Mouse (Mus musculus): ENCODE data around the gene Hps5. TPM values are rescaled to one million over a fixed set of nuclear protein-coding genes. Genes with fewer than 3 reads are reported as not detected.
"Not testable (repeated sequence)": the region's sequence is repeated elsewhere in the genome, so short reads cannot be mapped to it uniquely, and the experiment has no call there.

Gene Hps5
- 10 to 100 TPM; 13.3 to 16.1 TPM for total RNA-seq (2021)

DNA sequence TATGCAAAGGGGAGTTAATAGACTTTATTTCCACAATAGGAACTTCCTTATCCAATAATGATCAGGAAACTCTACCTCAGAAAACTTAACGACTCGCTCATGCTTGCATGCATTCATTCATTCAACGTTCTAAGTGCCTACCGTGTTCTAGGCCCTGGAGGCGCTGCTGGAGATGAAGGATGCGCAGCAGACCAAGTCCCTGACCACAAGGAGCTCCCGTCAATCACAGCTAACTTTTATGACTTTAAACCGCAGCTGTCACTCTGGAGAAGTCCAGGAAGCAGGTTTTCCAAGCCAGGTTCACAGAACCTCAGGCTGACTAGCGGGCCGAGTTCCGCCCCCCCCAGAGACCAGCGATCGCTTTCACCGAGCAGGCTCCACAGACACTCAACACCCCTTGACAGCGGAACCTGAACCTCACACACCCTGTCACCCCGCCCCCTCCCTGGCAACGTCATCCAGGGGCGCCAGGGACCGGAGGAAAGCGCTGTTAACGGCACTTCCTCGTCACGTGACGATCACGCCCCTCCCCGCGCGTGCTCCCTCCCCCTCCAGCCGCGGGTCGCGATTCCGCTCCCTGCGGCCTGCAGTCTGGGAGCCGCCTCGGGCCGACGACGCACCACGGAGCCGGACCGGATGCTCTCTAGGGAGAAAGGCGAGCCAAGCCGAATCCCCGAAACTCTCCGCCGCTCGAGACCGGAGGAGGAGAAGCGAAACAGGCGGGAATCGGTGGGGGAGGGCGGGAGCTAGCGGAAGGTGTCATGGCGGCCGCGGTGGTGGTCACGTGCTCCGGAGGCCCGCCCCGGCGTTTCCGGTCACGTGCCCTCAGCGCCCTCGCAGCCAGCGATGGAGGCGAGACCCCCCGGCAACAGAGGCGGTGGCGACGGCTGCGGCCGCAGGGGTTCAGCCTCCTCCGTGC, at the start of gene Hps5, which contains the start of gene Gtf2h1:
Hps5 (minus strand) TSS at position 778 of the 919 bp plus-strand sequence.
Gtf2h1 (plus strand) TSS at position 817 of the 919 bp plus-strand sequence.
- intact Hi-C loops (cut with DNase I), result loop anchor here (5.0 kb wide), 1 partner anchor 212 kb away; the partner anchor contains the start of gene Spty2d1
- DNase-seq (ENCODE audit: low spot score in 2 of 2), result peak; percentile 97 to 98

DNA sequence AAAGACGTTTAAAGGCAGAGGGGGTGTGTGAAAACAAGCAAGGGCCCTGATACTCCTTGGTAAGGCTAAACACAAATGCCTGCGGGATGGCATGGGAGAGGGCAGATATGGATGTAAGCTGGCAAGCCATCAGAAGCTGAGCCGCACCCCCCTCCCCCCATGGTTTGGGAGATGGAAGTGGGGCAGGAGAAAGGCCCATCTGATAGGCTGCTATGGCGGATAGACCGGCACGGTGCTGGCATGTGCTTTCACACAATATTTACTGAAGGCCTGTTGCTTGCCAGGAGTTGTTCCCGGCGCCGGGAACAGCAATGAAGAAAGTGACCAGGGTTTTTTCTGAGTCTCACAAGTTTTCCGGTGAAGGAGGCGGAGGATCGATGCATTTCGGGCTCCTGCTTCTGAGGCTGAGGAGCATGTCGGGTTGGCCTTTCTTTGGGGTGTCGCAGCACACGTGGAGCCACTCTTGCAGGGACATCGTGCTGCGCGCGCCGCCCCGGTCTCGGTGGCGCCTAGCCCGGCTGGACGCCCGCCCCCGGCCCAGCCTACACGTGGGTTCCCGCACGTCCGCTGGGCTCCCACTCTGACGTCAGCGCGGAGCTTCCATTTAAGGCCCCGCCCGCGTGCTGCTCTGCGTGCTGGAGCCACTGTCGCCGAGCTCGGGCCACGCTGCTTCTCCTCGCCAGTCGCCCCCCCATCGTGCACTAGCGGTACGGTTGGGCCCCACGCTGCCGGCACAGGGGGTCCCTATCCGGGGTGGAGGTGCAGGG, 49.5 kb upstream of the Hps5 start:
- peak; percentile 94 to 95 for DNase-seq (ENCODE audit: low spot score in 2 of 2)
- intact Hi-C loops (cut with DNase I), result no loop called here

DNA sequence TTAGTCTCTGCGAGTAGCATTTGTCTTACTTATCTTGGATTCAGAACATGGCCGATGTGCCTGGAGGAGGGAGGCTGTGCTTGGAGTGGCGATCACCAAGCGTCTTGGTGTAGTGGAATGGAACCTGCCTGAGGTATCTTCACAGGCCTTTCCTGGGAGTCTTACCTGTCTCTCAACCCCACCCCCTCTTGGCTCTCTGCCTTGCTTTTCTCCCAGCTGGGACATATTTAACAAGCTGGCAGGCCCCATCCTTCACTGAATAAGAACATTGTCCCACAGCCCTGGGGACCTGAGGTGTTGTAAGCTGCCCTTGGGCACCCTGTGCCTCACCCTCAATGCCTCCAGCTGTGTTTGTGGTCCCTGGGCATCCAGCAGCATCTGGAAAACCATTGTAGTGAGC, 47.7 kb upstream of the Hps5 start:
- no peak for DNase-seq (ENCODE audit: low spot score in 2 of 2)
- intact Hi-C loops (cut with DNase I), result no loop called here

DNA sequence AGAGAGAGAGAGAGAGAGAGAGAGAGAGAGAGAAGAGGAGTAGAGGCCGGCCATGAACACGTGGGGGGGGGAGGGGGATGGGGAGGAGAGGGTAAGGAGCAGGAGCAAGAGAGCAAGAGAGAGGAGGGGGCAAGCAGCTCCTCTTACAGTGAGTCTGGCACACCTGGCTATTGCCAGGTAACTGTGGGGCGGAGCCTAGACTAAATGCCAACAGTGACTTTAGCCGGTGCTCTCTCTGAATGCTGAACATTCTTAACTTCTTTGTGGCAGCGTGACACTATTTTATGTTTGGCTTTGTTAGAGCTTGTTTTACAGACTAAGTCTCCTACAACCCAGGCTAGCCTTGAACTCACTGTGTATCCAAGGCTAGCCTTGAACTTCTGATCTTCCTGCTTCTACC, 46.4 kb upstream of the Hps5 start:
- DNase-seq (ENCODE audit: low spot score in 2 of 2), result no peak
- intact Hi-C loops (cut with DNase I), result no loop called here

DNA sequence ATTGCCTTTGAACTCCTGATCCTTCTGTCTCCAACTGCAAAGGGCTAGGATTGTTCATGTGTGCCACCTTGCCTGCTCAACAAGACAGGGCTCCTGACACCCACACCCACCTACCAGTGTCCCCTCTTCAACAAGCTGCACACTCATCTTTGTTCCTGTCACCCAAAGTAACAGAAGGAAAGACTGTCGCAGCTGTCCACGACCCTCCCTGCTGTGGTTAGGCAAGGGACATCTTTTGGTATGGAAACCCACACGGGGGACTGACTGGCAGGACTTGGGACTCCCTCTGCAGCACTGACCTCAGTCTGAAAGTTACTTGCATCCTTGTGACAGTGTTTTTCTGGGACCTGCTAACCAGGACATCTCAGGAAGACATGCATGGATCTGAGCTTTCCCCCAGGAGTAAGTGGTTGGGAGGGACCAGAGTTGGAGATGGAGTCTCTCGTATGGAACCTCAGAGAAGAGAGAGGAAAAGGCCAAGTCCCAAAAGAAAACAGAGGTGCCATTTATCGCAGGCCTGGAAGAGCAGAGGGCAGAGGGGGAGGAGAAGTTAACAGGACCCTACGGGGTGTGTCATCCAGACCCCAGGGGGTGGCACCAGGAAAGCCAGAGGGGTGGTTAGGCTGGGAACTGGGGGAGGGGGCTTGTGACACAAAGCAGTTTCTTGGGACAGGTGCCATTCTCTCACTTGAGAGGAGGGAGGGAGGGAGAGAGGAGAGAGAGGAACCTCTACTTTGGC, 45.1 kb upstream of the Hps5 start, which contains the start of gene Ldha:
Ldha (plus strand) TSS at position 689 of the 739 bp plus-strand sequence.
- intact Hi-C loops (cut with DNase I), result no loop called here
- DNase-seq (ENCODE audit: low spot score in 2 of 2), result no peak

DNA sequence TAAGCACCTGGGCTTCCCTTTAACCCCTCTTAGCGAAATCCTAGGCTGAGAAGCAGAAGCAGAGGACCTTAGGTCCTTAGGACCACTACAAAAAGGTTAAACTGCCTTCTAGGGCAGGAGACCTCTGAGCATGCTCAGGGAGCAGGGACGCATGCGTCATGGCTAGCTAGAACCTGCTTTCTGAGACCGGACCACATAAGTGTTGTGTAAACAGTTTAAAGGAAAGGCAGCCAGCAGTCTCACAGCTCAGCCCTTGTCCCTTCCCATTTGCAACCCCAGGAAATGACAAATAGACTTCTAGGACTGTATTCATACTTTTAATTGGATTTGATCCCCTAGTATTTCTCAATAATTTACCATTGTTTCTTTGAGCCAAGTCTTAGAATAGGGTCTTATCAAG, 44.5 kb upstream of the Hps5 start:
- intact Hi-C loops (cut with DNase I), result no loop called here

DNA sequence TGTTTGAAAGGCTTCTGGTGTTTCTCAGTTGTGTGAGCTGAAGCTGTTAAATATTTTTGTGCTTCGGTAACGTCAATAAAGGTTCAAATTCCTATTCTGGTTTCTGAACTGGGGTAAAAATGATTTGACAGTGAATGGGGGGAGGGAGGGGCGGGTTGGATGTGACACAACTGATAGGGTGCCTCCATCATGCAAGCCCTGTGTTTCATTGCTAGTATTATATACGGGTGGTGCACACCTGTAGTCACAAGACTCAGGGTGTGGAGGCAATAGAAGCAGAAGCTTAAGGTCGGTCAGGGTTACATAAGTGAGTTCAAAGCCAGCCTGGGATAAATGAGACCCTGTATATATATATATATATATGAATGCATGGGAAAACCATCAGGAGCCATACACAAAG, 44.0 kb upstream of the Hps5 start:
- intact Hi-C loops (cut with DNase I), result no loop called here
- no peak for DNase-seq (ENCODE audit: low spot score in 2 of 2)

More for the DNA sequence above, 44.5 kb upstream of the Hps5 start:
- no peak for DNase-seq (ENCODE audit: low spot score in 2 of 2)

DNA sequence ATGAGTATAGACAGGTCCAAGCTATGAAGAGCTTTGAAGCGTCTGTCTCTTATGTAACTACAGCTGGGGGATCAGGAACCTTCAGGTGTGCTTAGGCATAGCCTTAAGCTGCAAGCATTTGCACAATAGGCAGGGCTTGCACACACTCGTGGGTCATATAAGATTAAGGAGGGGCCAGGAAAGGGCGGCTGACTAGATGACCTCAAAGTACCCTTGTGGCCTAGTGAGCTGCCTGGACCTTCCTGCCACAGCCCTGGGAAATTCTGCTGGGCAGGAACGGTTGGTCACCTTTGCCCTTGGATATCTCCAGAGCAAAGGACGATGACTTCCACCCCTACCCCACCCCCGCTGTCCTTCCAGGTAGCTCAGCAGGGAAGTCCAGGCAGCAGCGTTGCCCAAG, 43.6 kb upstream of the Hps5 start:
- intact Hi-C loops (cut with DNase I), result no loop called here
- peak in 1 of 2 experiments; percentile 25 for DNase-seq (ENCODE audit: low spot score in 2 of 2)

DNA sequence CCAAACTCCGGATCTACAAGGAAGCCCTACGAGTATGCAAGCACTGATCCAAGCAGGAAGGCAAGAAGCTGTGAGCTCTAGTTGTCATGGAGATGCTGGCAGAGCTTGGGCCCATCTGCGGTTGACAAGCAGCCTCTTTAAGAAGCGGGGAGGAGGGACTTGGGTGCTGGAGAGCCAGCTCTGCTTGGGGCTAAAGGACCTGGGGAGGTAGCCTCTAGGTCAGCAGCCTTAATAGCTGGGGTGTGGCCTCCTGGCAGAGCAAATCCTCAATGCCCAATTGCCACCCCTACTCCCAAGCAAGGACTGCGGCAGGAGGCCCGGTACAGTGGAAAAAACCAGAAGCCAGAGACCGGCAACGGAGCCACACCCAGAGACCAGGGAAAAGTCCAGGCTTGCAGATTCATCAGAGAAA, 43.0 kb upstream of the Hps5 start:
- DNase-seq (ENCODE audit: low spot score in 2 of 2), result peak; percentile 84 to 95
- intact Hi-C loops (cut with DNase I), result no loop called here

DNA sequence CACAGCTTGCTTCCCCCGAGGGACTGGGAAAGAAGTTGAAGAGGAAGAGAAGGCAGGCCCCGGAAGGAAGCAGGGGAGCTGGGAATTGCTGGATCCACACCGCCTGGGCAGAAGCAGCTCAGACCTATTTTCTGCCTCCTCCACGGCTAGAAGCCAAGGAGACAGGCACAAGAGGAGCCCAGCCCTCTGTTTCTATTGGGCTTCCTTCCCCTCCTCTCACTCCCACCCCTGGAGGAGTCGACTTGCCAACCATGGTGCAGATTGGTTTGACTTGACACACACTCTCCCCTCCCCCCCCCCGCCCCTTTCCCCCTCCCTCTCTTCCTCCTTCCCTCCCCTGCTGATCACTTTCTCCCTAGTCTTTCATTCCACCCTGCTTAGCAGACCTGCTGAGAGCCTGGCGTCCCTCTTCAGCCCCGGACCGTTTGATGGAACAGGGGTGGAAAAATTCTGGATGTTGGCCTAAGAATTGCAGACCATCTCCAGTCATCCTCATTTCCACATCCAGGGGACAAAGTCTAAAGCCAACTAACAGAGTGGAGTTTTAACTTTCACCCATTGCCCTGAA, 42.3 kb upstream of the Hps5 start:
- intact Hi-C loops (cut with DNase I), result no loop called here

DNA sequence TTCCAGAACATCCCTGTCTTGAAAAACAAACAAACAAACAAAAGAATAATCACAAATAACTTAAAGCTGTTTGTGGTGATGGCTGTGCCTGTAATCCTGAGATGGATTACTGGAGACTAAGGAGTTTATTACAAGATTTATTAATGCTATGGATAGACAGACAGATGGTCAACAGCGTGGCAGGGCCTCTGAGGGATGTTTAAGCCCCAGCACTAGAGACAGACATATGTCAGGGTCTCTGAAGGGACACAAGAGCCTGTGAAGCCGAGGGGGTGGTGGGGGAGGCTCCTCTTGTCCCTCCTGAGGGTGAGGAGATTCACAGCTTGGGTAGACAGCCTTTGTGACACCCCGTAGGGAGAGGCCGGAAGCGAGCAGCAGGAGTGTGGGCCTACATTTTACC, 41.2 kb upstream of the Hps5 start:
- intact Hi-C loops (cut with DNase I), result no loop called here
- no peak for DNase-seq (ENCODE audit: low spot score in 2 of 2)

More for the DNA sequence above, 42.3 kb upstream of the Hps5 start:
- DNase-seq (ENCODE audit: low spot score in 2 of 2), result peak in 1 of 2 experiments; percentile 75

DNA sequence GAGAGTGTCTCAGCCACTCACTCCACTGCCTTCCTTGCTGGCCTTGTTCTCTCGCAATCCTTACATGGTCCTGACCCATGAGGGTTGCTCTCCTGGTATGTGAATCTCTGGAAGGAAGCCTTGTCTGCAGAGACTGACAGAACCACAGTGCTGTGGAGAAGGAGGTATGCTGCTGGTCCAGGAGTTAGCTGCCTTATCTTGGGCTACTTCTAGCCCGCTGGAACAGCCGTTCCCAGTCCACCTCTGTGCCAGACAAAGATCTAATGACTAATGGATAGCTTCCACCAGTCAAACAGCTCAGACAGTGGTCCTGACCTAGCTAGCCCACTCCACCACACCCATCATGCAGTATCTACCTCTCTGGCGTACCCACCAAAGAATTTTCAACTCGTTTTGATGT, 40.5 kb upstream of the Hps5 start:
- intact Hi-C loops (cut with DNase I), result no loop called here
- DNase-seq (ENCODE audit: low spot score in 2 of 2), result no peak

DNA sequence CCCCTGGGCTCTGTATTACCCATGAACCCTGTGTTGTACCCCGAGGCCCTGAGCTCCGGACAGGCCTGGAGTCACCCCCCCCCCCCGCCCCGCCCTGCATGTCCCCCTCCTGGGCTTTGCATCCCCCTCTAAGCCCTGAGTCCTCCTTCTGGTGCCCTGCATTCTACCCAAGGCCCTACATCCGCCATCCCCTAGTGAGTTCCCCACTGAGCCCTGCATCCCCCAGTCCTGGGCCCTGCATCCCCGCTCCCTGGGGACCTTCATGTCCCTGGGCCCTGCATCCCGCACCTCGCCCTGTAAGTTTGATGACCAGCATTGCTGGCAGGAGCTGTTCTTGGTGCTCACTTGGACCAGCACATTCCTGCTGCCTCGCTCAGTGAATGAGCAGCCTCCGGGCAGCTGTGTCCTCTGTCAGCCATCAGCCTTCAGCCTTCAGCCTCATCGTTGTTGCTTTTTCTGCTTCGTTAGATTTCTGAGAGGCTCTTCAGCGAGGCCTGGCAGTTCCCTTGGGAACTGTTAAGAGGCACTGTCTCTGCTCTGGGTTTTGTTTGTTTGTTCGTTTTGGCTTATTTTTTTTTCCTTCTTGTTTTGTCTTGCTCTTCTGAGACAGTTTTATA, 39.2 kb upstream of the Hps5 start:
- intact Hi-C loops (cut with DNase I), result no loop called here

DNA sequence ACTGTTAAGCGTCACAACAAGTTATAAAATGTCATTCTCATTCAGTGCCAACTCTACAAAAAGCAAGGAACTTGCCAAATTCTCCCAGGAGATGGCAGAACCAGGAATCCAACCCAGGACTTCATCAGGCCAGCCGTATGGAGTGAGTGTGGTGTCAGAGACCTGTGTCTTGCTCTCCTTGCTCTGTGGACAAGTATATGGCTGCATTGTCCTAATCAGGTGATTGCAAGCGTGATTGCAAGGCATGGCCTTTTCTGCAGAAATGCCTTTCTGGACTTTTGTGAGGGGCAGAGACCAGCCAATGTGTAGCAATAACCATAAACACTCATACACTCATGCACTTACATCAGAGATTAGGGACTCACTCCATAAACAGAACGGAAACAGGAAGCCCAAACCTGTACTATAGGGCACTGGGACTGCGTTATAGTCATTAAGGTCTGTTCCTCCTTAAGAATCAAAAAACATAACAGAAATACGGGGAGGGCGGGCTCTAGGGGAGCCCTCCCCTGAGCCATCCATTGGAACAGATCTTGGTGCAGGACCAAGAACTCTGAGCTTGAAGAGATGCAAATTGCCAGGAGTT, 37.9 kb upstream of the Hps5 start:
- intact Hi-C loops (cut with DNase I), result no loop called here
- no peak for DNase-seq (ENCODE audit: low spot score in 2 of 2)

More for the DNA sequence above, 39.2 kb upstream of the Hps5 start:
- no peak for DNase-seq (ENCODE audit: low spot score in 2 of 2)

DNA sequence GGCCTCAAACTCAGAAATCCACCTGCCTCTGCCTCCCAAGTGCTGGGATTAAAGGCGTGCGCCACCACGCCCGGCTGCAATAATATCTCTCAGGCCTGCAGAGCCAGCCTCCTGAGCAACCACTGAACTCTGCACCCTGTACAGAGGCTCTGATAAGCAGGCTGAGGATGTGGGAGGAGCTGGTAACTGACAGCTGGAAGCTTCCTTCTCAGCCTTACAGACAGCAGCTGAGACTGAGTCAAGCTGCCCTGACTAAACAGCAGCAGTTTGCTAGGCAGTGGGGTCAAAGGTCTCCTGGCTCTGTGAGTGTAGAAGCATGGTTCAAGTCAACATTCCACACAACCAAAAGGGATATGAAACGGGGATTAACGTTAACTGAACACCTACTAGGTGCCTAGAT, 37.4 kb upstream of the Hps5 start:
- intact Hi-C loops (cut with DNase I), result no loop called here

DNA sequence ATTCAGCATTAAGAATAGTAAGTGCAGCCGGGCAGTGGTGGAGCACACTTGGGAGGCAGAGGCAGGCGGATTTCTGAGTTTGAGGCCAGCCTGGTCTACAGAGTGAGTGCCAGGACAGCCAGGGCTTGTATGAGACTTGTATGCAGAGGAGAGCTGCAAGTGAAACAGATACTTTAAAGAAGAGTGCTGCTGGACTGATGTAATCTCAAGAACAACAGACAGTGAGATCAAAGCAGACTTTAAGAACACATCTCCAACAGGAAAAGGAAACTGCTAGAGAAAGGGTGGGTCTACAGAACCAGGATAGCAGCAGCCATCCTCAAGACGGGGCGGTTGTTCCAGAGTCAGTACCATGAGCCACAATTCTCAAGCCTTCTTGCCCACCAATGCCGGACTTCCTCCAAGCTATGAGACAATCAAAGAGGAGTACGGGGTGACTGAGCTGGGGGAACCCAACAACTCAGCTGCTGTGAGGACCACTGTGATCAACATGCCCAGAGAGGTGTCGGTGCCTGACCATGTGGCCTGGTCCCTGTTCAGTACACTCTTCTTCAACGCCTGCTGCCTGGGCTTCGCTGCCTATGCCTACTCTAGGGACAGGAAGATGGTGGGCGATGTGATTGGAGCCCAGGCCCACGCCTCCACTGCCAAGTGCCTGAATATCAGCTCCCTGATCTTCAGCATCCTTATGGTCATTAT, 36.4 kb upstream of the Hps5 start:
- not testable (repeated sequence) for DNase-seq (ENCODE audit: low spot score in 2 of 2)

More for the DNA sequence above, 37.4 kb upstream of the Hps5 start:
- no peak for DNase-seq (ENCODE audit: low spot score in 2 of 2)

DNA sequence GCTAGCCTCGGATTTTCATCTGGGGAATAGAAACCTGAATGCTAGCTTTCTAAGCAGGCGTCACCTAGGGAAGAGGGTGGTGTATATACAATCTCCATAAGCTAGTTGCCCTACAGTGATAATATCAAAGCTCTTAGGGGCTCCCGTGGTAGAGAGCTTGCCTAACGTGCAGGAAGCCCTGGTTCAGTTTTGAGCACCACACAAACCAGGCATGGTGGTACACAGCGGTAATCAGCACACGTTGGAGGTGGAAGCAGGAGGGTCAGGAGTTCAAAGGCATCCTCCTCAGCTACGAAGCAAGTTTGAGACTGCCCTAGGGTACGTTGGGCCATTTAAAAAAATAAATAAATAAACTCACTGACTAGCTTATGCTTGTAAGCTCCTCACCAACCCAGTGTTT, 35.8 kb upstream of the Hps5 start:
- intact Hi-C loops (cut with DNase I), result loop anchor here (1.0 kb wide), 1 partner anchor 11 kb away; no protein-coding TSS in a partner anchor
- no peak for DNase-seq (ENCODE audit: low spot score in 2 of 2)

More for the DNA sequence above, 36.4 kb upstream of the Hps5 start:
- intact Hi-C loops (cut with DNase I), result not testable (repeated sequence)

All from left cerebral cortex, postnatal 25 days (tissue).